21 mouse cellular contexts compared by ENCODE assay signal in the genomic region with DNA sequence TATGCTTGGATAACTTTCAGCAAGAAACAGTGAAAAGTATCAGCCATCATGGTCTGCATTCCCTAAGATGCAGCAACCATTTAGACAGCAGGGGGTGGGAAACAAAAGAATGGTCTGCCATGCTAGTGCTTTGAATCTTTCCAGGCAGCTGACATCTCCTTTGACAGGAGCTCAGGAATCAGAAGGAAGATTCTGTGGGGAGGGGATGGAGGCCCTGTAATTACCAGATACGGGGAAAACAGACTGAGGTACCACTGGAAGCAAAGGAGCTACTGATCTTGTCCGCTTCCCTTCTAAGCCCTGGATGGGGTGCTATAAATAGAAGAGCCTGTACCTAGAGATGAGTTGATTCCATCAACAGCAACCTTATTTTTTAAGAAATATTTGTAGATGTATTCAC.
DNase-seq lines count a peak whose midpoint lies in the region; ATAC-seq lines count a peak whose summit lies in the region.
"Had no signal": no experiment of that assay in that cellular context is flagged by ENCODE, and none has a peak within 500 bp of the region (broad histone marks: within the 10 kb centered on the region; RNA-seq: fewer than 3 reads in every experiment).

No protein-coding gene starts in this region.

- H3K4me2 ChIP-seq in forebrain, embryonic 13.5 days = no peak overlapping the region
- no peak overlapping the region for H3K4me2 ChIP-seq in heart, embryonic 12.5 days
- H3K4me2 ChIP-seq: embryonic facial prominence, embryonic 13.5 days; limb, embryonic 13.5 days had no signal

- H3K36me3 ChIP-seq in forebrain, embryonic 13.5 days (ENCODE audit: poor library complexity, severe bottlenecking) = no peaks in the 10 kb centered on the region
- H3K36me3 ChIP-seq in midbrain, embryonic 10.5 days = no peaks in the 10 kb centered on the region
- H3K36me3 ChIP-seq in heart, embryonic 12.5 days = no peaks in the 10 kb centered on the region
- H3K36me3 ChIP-seq: embryonic facial prominence, embryonic 13.5 days; limb, embryonic 13.5 days had no signal

- H3K4me1 ChIP-seq in forebrain, embryonic 13.5 days = peaks cover 5% of the 10 kb centered on the region; the same call in 1 of the 2 replicates
- peaks cover 8% of the 10 kb centered on the region for H3K4me1 ChIP-seq in midbrain, embryonic 10.5 days
- H3K4me1 ChIP-seq in heart, embryonic 12.5 days (replicated peaks) = no peaks in the 10 kb centered on the region
- H3K4me1 ChIP-seq: embryonic facial prominence, embryonic 13.5 days; limb, embryonic 13.5 days had no signal

- peak; percentile 46 for DNase-seq in embryo, embryonic 10 days (ENCODE audit: low spot score)
- peak; percentile 17 for DNase-seq in midbrain, embryonic 10.5 days (ENCODE audit: low spot score)
- DNase-seq in retina, embryonic 14.5 days (ENCODE audit: low spot score) = peak; percentile 55
- no peak for DNase-seq in lung, postnatal 25 days (ENCODE audit: low spot score)
- no peak for DNase-seq in heart, adult 11 months
- DNase-seq: cerebellum, adult 11-12 months; cerebellum, postnatal 36 days; gastrocnemius, adult 2 months; heart, adult 18-20 months; kidney, adult 2 months; kidney, postnatal 25 days; layer of hippocampus, adult 9-11 months; spleen, adult 18-20 months; thymus, adult 2 months had no signal

- H3K9ac ChIP-seq in forebrain, embryonic 13.5 days = no peak overlapping the region
- no peak overlapping the region for H3K9ac ChIP-seq in heart, embryonic 12.5 days
- H3K9ac ChIP-seq: embryonic facial prominence, embryonic 13.5 days; limb, embryonic 13.5 days; liver, embryonic 14.5 days had no signal

- H3K27ac ChIP-seq in forebrain, embryonic 13.5 days = no peak overlapping the region
- 0 out of 2 replicates have a peak overlapping the region, but pooled peaks have one; percentile 28 for H3K27ac ChIP-seq in midbrain, embryonic 10.5 days (replicated peaks)
- H3K27ac ChIP-seq in heart, embryonic 12.5 days (ENCODE audit: poor library complexity, severe bottlenecking) = no peak overlapping the region
- H3K27ac ChIP-seq: embryonic facial prominence, embryonic 13.5 days; gastrocnemius, adult 2 months; limb, embryonic 13.5 days; liver, embryonic 14.5 days had no signal

- H3K9me3 ChIP-seq in forebrain, embryonic 13.5 days (replicated peaks) = no peaks in the 10 kb centered on the region
- H3K9me3 ChIP-seq in midbrain, embryonic 10.5 days (replicated peaks) = no peaks in the 10 kb centered on the region
- no peaks in the 10 kb centered on the region for H3K9me3 ChIP-seq in heart, embryonic 12.5 days (replicated peaks)
- H3K9me3 ChIP-seq: embryonic facial prominence, embryonic 13.5 days; limb, embryonic 13.5 days had no signal

- ATAC-seq in forebrain, embryonic 13.5 days = peak; percentile 63; the same call in 1 of the 2 replicates
- no peak for ATAC-seq in heart, embryonic 12.5 days (ENCODE audit: insufficient number of reproducible peaks, low FRiP score)
- ATAC-seq: Patski had no signal

- WGBS in forebrain, embryonic 13.5 days = 10% methylated on average over 2 of the region's 2 CpGs
- WGBS in midbrain, embryonic 10.5 days = 23% methylated on average over 2 of the region's 2 CpGs
- WGBS in heart, embryonic 12.5 days = 56% methylated on average over 2 of the region's 2 CpGs

- H3K27me3 ChIP-seq in forebrain, embryonic 13.5 days = no peaks in the 10 kb centered on the region
- H3K27me3 ChIP-seq in midbrain, embryonic 10.5 days (ENCODE audit: low read depth, poor library complexity, severe bottlenecking) = no peaks in the 10 kb centered on the region
- H3K27me3 ChIP-seq in heart, embryonic 12.5 days (replicated peaks) = no peaks in the 10 kb centered on the region
- H3K27me3 ChIP-seq: embryonic facial prominence, embryonic 13.5 days; limb, embryonic 13.5 days had no signal

- no peak overlapping the region for H3K4me3 ChIP-seq in forebrain, embryonic 13.5 days
- no peak overlapping the region for H3K4me3 ChIP-seq in midbrain, embryonic 10.5 days
- no peak overlapping the region for H3K4me3 ChIP-seq in heart, embryonic 12.5 days
- H3K4me3 ChIP-seq: embryonic facial prominence, embryonic 13.5 days; gastrocnemius, adult 2 months; limb, embryonic 13.5 days; myocyte had no signal

Comparison
In these comparisons a context has a peak if more than half of its experiments do, and no peak if none do; other contexts are left out.
1. DNase-seq: peak in embryo, embryonic 10 days (single experiment), midbrain, embryonic 10.5 days (single experiment) and retina, embryonic 14.5 days (single experiment); none in lung, postnatal 25 days (single experiment) and heart, adult 11 months (single experiment).